Mouse (Mus musculus) myocyte (in vitro differentiated cells): ENCODE results near the gene Rreb1. TPM values are rescaled to one million over a fixed set of nuclear protein-coding genes. Genes with fewer than 3 reads are reported as not detected.

Experiments used
- H3K27me3 ChIP-seq: one replicate; pipeline ENCODE4 v1.6.1; 2011; ENCODE audit not compliant: control insufficient read depth, insufficient read depth, insufficient read length
- H3K36me3 ChIP-seq: one replicate; pipeline ENCODE4 v1.6.1; 2011; ENCODE audit not compliant: control insufficient read depth, insufficient read depth
- H3K4me2 ChIP-seq: one replicate; pipeline ENCODE4 v1.6.1; 2011; ENCODE audit warnings: low read depth, control low read depth
- H3K4me3 ChIP-seq: one replicate; pipeline ENCODE4 v1.5.1; 2011; ENCODE audit warnings: mild to moderate bottlenecking, control low read depth, moderate library complexity
- H3K79me2 ChIP-seq: one replicate; pipeline ENCODE4 v1.6.1; 2011; ENCODE audit not compliant: control insufficient read depth, insufficient read depth
- H3ac ChIP-seq: one replicate; pipeline ENCODE4 v1.6.1; 2011; ENCODE audit not compliant: control insufficient read depth, insufficient read length
- CEBPB ChIP-seq: IDR thresholded peaks from 2 replicates; pipeline ENCODE4 v1.6.1; 2011; ENCODE audit warnings: mild to moderate bottlenecking, moderate library complexity; ENCODE audit not compliant: poor library complexity, insufficient read depth, severe bottlenecking
- E2F4 ChIP-seq: IDR thresholded peaks from one replicate; pipeline ENCODE4 v1.6.1; 2011; ENCODE audit warnings: mild to moderate bottlenecking, control low read depth, moderate library complexity; ENCODE audit not compliant: insufficient read depth
- MAX ChIP-seq: IDR thresholded peaks from one replicate; pipeline ENCODE4 v1.6.1; 2011; ENCODE audit warnings: low read depth, mild to moderate bottlenecking, control low read depth
- MYOD1 ChIP-seq, 3 experiments: IDR thresholded peaks; one replicate each; pipeline ENCODE4 v1.6.1; 2011; ENCODE audit warnings: control low read depth in 2 of 3, low read depth in 2 of 3, mild to moderate bottlenecking in 2 of 3, moderate library complexity in 1 of 3; ENCODE audit not compliant: insufficient read length in 2 of 3, control insufficient read depth in 1 of 3
- MYOG ChIP-seq, 3 experiments: IDR thresholded peaks; one replicate each; pipeline ENCODE4 v1.6.1; 2011; ENCODE audit warnings: control low read depth in 2 of 3, low read depth in 2 of 3, mild to moderate bottlenecking in 2 of 3; ENCODE audit not compliant: insufficient read length in 2 of 3, control insufficient read depth in 1 of 3, insufficient read depth in 1 of 3
- POLR2A ChIP-seq: IDR thresholded peaks from one replicate; pipeline ENCODE4 v1.6.1; 2011; ENCODE audit warnings: low read depth, mild to moderate bottlenecking, control low read depth, moderate library complexity; ENCODE audit not compliant: insufficient read length
- POLR2AphosphoS2 ChIP-seq: IDR thresholded peaks from one replicate; pipeline ENCODE4 v1.6.1; 2011; ENCODE audit warnings: low read depth, control low read depth; ENCODE audit not compliant: insufficient read length
- REST ChIP-seq: IDR thresholded peaks from one replicate; pipeline ENCODE4 v1.6.1; 2011; ENCODE audit warnings: mild to moderate bottlenecking, control low read depth, moderate library complexity; ENCODE audit not compliant: insufficient read depth, insufficient read length
- SRF ChIP-seq: IDR thresholded peaks from one replicate; pipeline ENCODE4 v1.6.1; 2011; ENCODE audit warnings: low read depth; ENCODE audit not compliant: control insufficient read depth, insufficient read length
- TCF12 ChIP-seq: IDR thresholded peaks from one replicate; pipeline ENCODE4 v1.6.1; 2011; ENCODE audit warnings: mild to moderate bottlenecking, control low read depth; ENCODE audit not compliant: poor library complexity, insufficient read depth, severe bottlenecking
- TCF3 ChIP-seq: IDR thresholded peaks from one replicate; pipeline ENCODE4 v1.6.1; 2011; ENCODE audit warnings: low read depth, control low read depth; ENCODE audit not compliant: insufficient read length
- USF1 ChIP-seq: IDR thresholded peaks from one replicate; pipeline ENCODE4 v1.6.1; 2011; ENCODE audit warnings: low read depth, mild to moderate bottlenecking, control low read depth, moderate library complexity
- polyA plus RNA-seq: library from polyadenylated mRNA; unstranded; fragments of >200 nt; fragmentation: generic; extraction: Trizol; gene quantifications from one replicate; pipeline ENCODE4 v1.2.1, GENCODE M21; 2012; ENCODE audit warnings: missing spikeins

Gene Rreb1
- polyA plus RNA-seq, 1 experiment, result 19.7 TPM

DNA sequence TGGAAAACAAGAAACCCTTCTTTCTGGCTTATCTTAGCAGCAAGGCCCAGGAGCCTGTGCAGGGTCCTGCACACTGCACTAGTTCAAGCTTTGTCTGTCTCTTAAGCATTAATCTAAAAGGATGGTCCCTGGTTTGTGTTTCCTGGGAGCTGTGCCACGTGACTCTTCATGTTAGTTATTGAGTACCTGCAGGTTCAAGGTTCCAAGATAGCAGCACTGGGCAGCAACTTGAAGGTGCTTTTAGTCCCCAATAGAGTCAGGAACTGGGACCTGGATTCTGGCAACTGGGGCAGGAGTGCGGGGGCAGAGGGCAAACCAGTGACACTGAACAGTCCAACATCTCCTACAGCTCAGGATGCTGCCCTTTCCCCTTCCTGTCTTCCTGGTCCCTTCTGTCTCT, 162.0 kb downstream of the Rreb1 start:
- TF ChIP-seq TCF3, result no peak
- TF ChIP-seq MYOD1 (IDR thresholded peaks at IDR 0.05; ENCODE audit: control insufficient read depth in 1 of 3, insufficient read length in 2 of 3, low read depth in 2 of 3), result no peak
- TF ChIP-seq MYOG (IDR thresholded peaks at IDR 0.05; ENCODE audit: control insufficient read depth in 1 of 3, insufficient read depth in 1 of 3, insufficient read length in 2 of 3, low read depth in 2 of 3), result no peak
- no peak for TF ChIP-seq POLR2A
- TF ChIP-seq SRF, result no peak
- TF ChIP-seq USF1, result no peak
- no peak for TF ChIP-seq CEBPB
- no peak for TF ChIP-seq TCF12
- TF ChIP-seq E2F4, result no peak
- TF ChIP-seq POLR2AphosphoS2, result no peak
- no peak for TF ChIP-seq MAX
- H3ac ChIP-seq, result no peak overlapping the region
- H3K4me2 ChIP-seq, result no peak overlapping the region
- H3K79me2 ChIP-seq, result no peaks in the 10 kb centered on the region
- H3K4me3 ChIP-seq, result no peak overlapping the region
- H3K36me3 ChIP-seq, result peaks cover 37% of the 10 kb centered on the region
- H3K27me3 ChIP-seq, result no peaks in the 10 kb centered on the region

GRCm38 (mm10) chr13:37940649-37941048, 162.4 kb downstream of the Rreb1 start:
- Histone ChIP-seq H3ac (no peak overlapping the region), H3K27me3 (no peaks in the 10 kb centered on the region), H3K79me2 (no peaks in the 10 kb centered on the region), H3K36me3 (peaks cover 34% of the 10 kb centered on the region), H3K4me2 (no peak overlapping the region), H3K4me3 (no peak overlapping the region)
- no peak for TF ChIP-seq MYOG (IDR thresholded peaks at IDR 0.05; ENCODE audit: control insufficient read depth in 1 of 3, insufficient read depth in 1 of 3, insufficient read length in 2 of 3, low read depth in 2 of 3)
- TF ChIP-seq MYOD1 (IDR thresholded peaks at IDR 0.05; ENCODE audit: control insufficient read depth in 1 of 3, insufficient read length in 2 of 3, low read depth in 2 of 3), result no peak
- TF ChIP-seq E2F4, result no peak
- no peak for TF ChIP-seq POLR2A
- TF ChIP-seq MAX, result no peak
- TF ChIP-seq POLR2AphosphoS2, result no peak
- TF ChIP-seq REST, result no peak
- no peak for TF ChIP-seq TCF12

GRCm38 (mm10) chr13:37941138-37941645, 163.0 kb downstream of the Rreb1 start:
- H3K4me2 ChIP-seq, result no peak overlapping the region
- TF ChIP-seq MYOG (IDR thresholded peaks at IDR 0.05; ENCODE audit: control insufficient read depth in 1 of 3, insufficient read depth in 1 of 3, insufficient read length in 2 of 3, low read depth in 2 of 3) (no peak), USF1 (no peak), TCF3 (no peak), MAX (no peak), POLR2A (no peak), REST (no peak), CEBPB (no peak), SRF (no peak), TCF12 (no peak), E2F4 (no peak), POLR2AphosphoS2 (no peak), MYOD1 (IDR thresholded peaks at IDR 0.05; ENCODE audit: control insufficient read depth in 1 of 3, insufficient read length in 2 of 3, low read depth in 2 of 3) (no peak)
- peaks cover 33% of the 10 kb centered on the region for H3K36me3 ChIP-seq

GRCm38 (mm10) chr13:37941950-37942886, 164.0 kb downstream of the Rreb1 start:
- peak in 1 of 3 experiments; percentile 20 for TF ChIP-seq MYOG (IDR thresholded peaks at IDR 0.05; ENCODE audit: control insufficient read depth in 1 of 3, insufficient read depth in 1 of 3, insufficient read length in 2 of 3, low read depth in 2 of 3)
- TF ChIP-seq MYOD1 (IDR thresholded peaks at IDR 0.05; ENCODE audit: control insufficient read depth in 1 of 3, insufficient read length in 2 of 3, low read depth in 2 of 3), result peak in 1 of 3 experiments; percentile 4
- TF ChIP-seq TCF3, result no peak
- TF ChIP-seq SRF, result no peak
- no peak for TF ChIP-seq POLR2AphosphoS2
- no peak for TF ChIP-seq TCF12
- TF ChIP-seq E2F4, result no peak
- TF ChIP-seq POLR2A, result no peak

More at GRCm38 (mm10) chr13:37941138-37941645, 163.0 kb downstream of the Rreb1 start:
- H3ac ChIP-seq, result no peak overlapping the region
- H3K79me2 ChIP-seq, result no peaks in the 10 kb centered on the region
- no peaks in the 10 kb centered on the region for H3K27me3 ChIP-seq
- H3K4me3 ChIP-seq, result no peak overlapping the region

More at GRCm38 (mm10) chr13:37941950-37942886, 164.0 kb downstream of the Rreb1 start:
- Histone ChIP-seq H3K79me2 (no peaks in the 10 kb centered on the region), H3ac (no peak overlapping the region), H3K36me3 (peaks cover 29% of the 10 kb centered on the region), H3K4me3 (no peak overlapping the region), H3K4me2 (peak overlapping the region; percentile 1), H3K27me3 (no peaks in the 10 kb centered on the region)
